Mouse (Mus musculus) midbrain, embryonic 16.5 days (tissue): ENCODE measurements at regions not wholly inside any gene's neighbourhood (a gene's known extent, or its start where the extent isn't known, plus 50 kb on each side); places are given as distances from the start of the nearest gene placed in this dataset.

Experiments
- ATAC-seq: fragments of 200-750 bp; cut with Nextera tagmentation; 2 replicates; pipeline ENCODE4 v1.8.0; 2017; ENCODE audit warnings: moderate TSS enrichment
- H3K27ac ChIP-seq: fragments of 300-500 bp; sonication (generic); 2 replicates; pipeline ENCODE4 v1.5.1; 2014; ENCODE audit warnings: mild to moderate bottlenecking, low read length, mixed read lengths
- H3K27me3 ChIP-seq: fragments of 300-500 bp; sonication (generic); 2 replicates; pipeline ENCODE4 v1.6.1; 2014; ENCODE audit warnings: low read depth, low read length, mixed read lengths; ENCODE audit not compliant: control insufficient read depth, insufficient read depth
- H3K36me3 ChIP-seq: fragments of 300-500 bp; sonication (generic); 2 replicates; pipeline ENCODE4 v1.6.1; 2014; ENCODE audit warnings: mild to moderate bottlenecking, low read length, moderate library complexity, mixed read lengths; ENCODE audit not compliant: control insufficient read depth, insufficient read depth
- H3K4me1 ChIP-seq: fragments of 300-500 bp; sonication (generic); 2 replicates; pipeline ENCODE4 v1.6.1; 2014; ENCODE audit warnings: mild to moderate bottlenecking, low read length, mixed read lengths; ENCODE audit not compliant: control insufficient read depth, insufficient read depth
- H3K4me2 ChIP-seq: fragments of 300-500 bp; sonication (generic); 2 replicates; pipeline ENCODE4 v1.6.1; 2014; ENCODE audit warnings: mild to moderate bottlenecking, low read length, mixed read lengths
- H3K4me3 ChIP-seq: fragments of 300-500 bp; sonication (generic); 2 replicates; pipeline ENCODE4 v1.5.1; 2014; ENCODE audit warnings: low read depth, mild to moderate bottlenecking, low read length, moderate library complexity, mixed read lengths
- H3K9ac ChIP-seq: fragments of 300-500 bp; sonication (generic); 2 replicates; pipeline ENCODE4 v1.6.1; 2014; ENCODE audit warnings: low read depth, low read length, mixed read lengths
- H3K9me3 ChIP-seq: fragments of 300-500 bp; sonication (generic); replicated peaks from 2 replicates; pipeline ENCODE4 v1.6.1; 2014; ENCODE audit warnings: mild to moderate bottlenecking, low read length, mixed read lengths; ENCODE audit not compliant: control insufficient read depth, poor library complexity, severe bottlenecking
- WGBS: fragments of 180-500 bp; shearing (Covaris S2); extraction: QIAGEN DNeasy Blood & Tissue Kit; methylation state at CpG from one replicate; pipeline ENCODE4 v1.1.7; 2014; 5-methylcytosine and 5-hydroxymethylcytosine counted together

GRCm38 (mm10) chr7:111147593-111147992 is 64.8 kb upstream of the Eif4g2 start:
- no peaks in the 10 kb centered on the region for H3K4me1 ChIP-seq
- H3K9me3 ChIP-seq, result no peaks in the 10 kb centered on the region
- no peak overlapping the region for H3K4me3 ChIP-seq
- no peak overlapping the region for H3K27ac ChIP-seq
- no peak overlapping the region for H3K4me2 ChIP-seq
- H3K9ac ChIP-seq, result no peak overlapping the region
- no peak for ATAC-seq
- WGBS, result 92% methylated on average over 6 of the region's 6 CpGs
- H3K36me3 ChIP-seq, result no peaks in the 10 kb centered on the region
- no peaks in the 10 kb centered on the region for H3K27me3 ChIP-seq

GRCm38 (mm10) chr7:111146670-111147069 is 63.8 kb upstream of the Eif4g2 start:
- Histone ChIP-seq H3K4me1 (no peaks in the 10 kb centered on the region), H3K27me3 (no peaks in the 10 kb centered on the region), H3K4me2 (no peak overlapping the region), H3K4me3 (no peak overlapping the region), H3K9ac (no peak overlapping the region), H3K27ac (no peak overlapping the region), H3K9me3 (no peaks in the 10 kb centered on the region), H3K36me3 (no peaks in the 10 kb centered on the region)
- ATAC-seq, result no peak
- WGBS, result 90% methylated on average over 4 of the region's 4 CpGs

- no peaks in the 10 kb centered on the region for H3K4me1 ChIP-seq
- no peak overlapping the region for H3K4me2 ChIP-seq
- 81% methylated on average over 3 of the region's 3 CpGs for WGBS
- H3K27me3 ChIP-seq, result no peaks in the 10 kb centered on the region
- H3K36me3 ChIP-seq, result no peaks in the 10 kb centered on the region
- no peak overlapping the region for H3K4me3 ChIP-seq
- no peak overlapping the region for H3K27ac ChIP-seq
- H3K9me3 ChIP-seq, result no peaks in the 10 kb centered on the region
- no peak overlapping the region for H3K9ac ChIP-seq
- no peak for ATAC-seq
Observed at GRCm38 (mm10) chr7:111144216-111144615, 61.4 kb upstream of the Eif4g2 start.

GRCm38 (mm10) chr7:111141285-111141965 is 58.6 kb upstream of the Eif4g2 start:
- Histone ChIP-seq H3K4me3 (no peak overlapping the region), H3K4me2 (no peak overlapping the region), H3K27me3 (no peaks in the 10 kb centered on the region), H3K36me3 (no peaks in the 10 kb centered on the region), H3K9ac (no peak overlapping the region), H3K27ac (no peak overlapping the region), H3K9me3 (no peaks in the 10 kb centered on the region), H3K4me1 (no peaks in the 10 kb centered on the region)
- no peak for ATAC-seq
- 83% methylated on average over 7 of the region's 7 CpGs for WGBS

- H3K4me2 ChIP-seq, result no peak overlapping the region
- no peak overlapping the region for H3K9ac ChIP-seq
- no peaks in the 10 kb centered on the region for H3K36me3 ChIP-seq
- ATAC-seq, result no peak
- no peak overlapping the region for H3K4me3 ChIP-seq
- no peaks in the 10 kb centered on the region for H3K27me3 ChIP-seq
- H3K9me3 ChIP-seq, result no peaks in the 10 kb centered on the region
- H3K4me1 ChIP-seq, result no peaks in the 10 kb centered on the region
- no peak overlapping the region for H3K27ac ChIP-seq
- WGBS, result 97% methylated on average over 2 of the region's 2 CpGs
Observed at GRCm38 (mm10) chr7:111138038-111138437, 55.2 kb upstream of the Eif4g2 start.

GRCm38 (mm10) chr7:111136066-111136639 is 53.3 kb upstream of the Eif4g2 start:
- no peak for ATAC-seq
- H3K9ac ChIP-seq, result no peak overlapping the region
- H3K27me3 ChIP-seq, result no peaks in the 10 kb centered on the region
- H3K27ac ChIP-seq, result no peak overlapping the region
- H3K4me2 ChIP-seq, result no peak overlapping the region
- H3K9me3 ChIP-seq, result no peaks in the 10 kb centered on the region
- H3K4me3 ChIP-seq, result no peak overlapping the region
- H3K36me3 ChIP-seq, result no peaks in the 10 kb centered on the region
- H3K4me1 ChIP-seq, result no peaks in the 10 kb centered on the region
- 82% methylated on average over 6 of the region's 6 CpGs for WGBS

- ATAC-seq, result no peak
- Histone ChIP-seq H3K4me3 (no peak overlapping the region), H3K36me3 (no peaks in the 10 kb centered on the region), H3K27me3 (no peaks in the 10 kb centered on the region), H3K9me3 (no peaks in the 10 kb centered on the region), H3K4me2 (no peak overlapping the region), H3K4me1 (no peaks in the 10 kb centered on the region), H3K9ac (no peak overlapping the region), H3K27ac (no peak overlapping the region)
- 87% methylated on average over 2 of the region's 2 CpGs for WGBS
Observed at GRCm38 (mm10) chr7:111134496-111134895, 51.7 kb upstream of the Eif4g2 start.
